Mouse (Mus musculus) common myeloid progenitor, adult 5-6 weeks (primary cell): ENCODE data around the gene Slc12a7. TPM values are rescaled to one million over a fixed set of nuclear protein-coding genes. Genes with fewer than 3 reads are reported as not detected.

Source experiments
- ATAC-seq: replicated peaks from 2 replicates; pipeline ENCODE4 v1.8.0; 2016; ENCODE audit warnings: low read depth, mild to moderate bottlenecking, moderate TSS enrichment, inconsistent platforms; ENCODE audit not compliant: poor library complexity, severe bottlenecking
- total RNA-seq: library from RNA; stranded (forward); fragments of 200-1000, 187-1606 nt; gene quantifications from 2 replicates; pipeline ENCODE4 v1.2.3, GENCODE M21; 2017

Slc12a7 gene
- total RNA-seq, 1 experiment from 2014 or later, result 17.2 TPM

GRCm38 (mm10) chr13:73757362-73757761, 24.5 kb downstream of the Slc12a7 start:
- ATAC-seq, result no peak

- no peak for ATAC-seq
These were observed 26.7 kb downstream of the Slc12a7 start for GRCm38 (mm10) chr13:73759596-73759995.

GRCm38 (mm10) chr13:73760126-73760525, 27.2 kb downstream of the Slc12a7 start:
- no peak for ATAC-seq

- ATAC-seq, result no peak
These were observed 30.0 kb downstream of the Slc12a7 start for GRCm38 (mm10) chr13:73762938-73763337.

GRCm38 (mm10) chr13:73763439-73764255, 30.8 kb downstream of the Slc12a7 start:
- ATAC-seq, result peak; percentile 88

- no peak for ATAC-seq
These were observed 31.4 kb downstream of the Slc12a7 start for GRCm38 (mm10) chr13:73764256-73764775.

GRCm38 (mm10) chr13:73765393-73765792, 32.5 kb downstream of the Slc12a7 start:
- ATAC-seq, result no peak

- no peak for ATAC-seq
These were observed 34.3 kb downstream of the Slc12a7 start for GRCm38 (mm10) chr13:73767224-73767623.

- ATAC-seq, result no peak
These were observed 34.9 kb downstream of the Slc12a7 start for GRCm38 (mm10) chr13:73767754-73768153.

- no peak for ATAC-seq
These were observed 35.4 kb downstream of the Slc12a7 start for GRCm38 (mm10) chr13:73768311-73768710.

GRCm38 (mm10) chr13:73769916-73770682, 37.2 kb downstream of the Slc12a7 start:
- no peak for ATAC-seq

- no peak for ATAC-seq
These were observed 38.2 kb downstream of the Slc12a7 start for GRCm38 (mm10) chr13:73771131-73771530.

- ATAC-seq, result peak; percentile 66
These were observed 39.8 kb downstream of the Slc12a7 start for GRCm38 (mm10) chr13:73772655-73773054.

- no peak for ATAC-seq
These were observed 40.8 kb downstream of the Slc12a7 start for GRCm38 (mm10) chr13:73773519-73774205.

GRCm38 (mm10) chr13:73775786-73776185, 42.9 kb downstream of the Slc12a7 start:
- ATAC-seq, result no peak

GRCm38 (mm10) chr13:73777578-73777977, 44.7 kb downstream of the Slc12a7 start:
- ATAC-seq, result no peak

- no peak for ATAC-seq
These were observed 49.6 kb downstream of the Slc12a7 start for GRCm38 (mm10) chr13:73782486-73782885.

GRCm38 (mm10) chr13:73792176-73792575, 59.3 kb downstream of the Slc12a7 start:
- no peak for ATAC-seq

- 0 out of 2 replicates have a peak, but pooled peaks have one; percentile 29 for ATAC-seq
These were observed 60.3 kb downstream of the Slc12a7 start for GRCm38 (mm10) chr13:73793171-73793570.

- ATAC-seq, result no peak
These were observed 66.2 kb downstream of the Slc12a7 start for GRCm38 (mm10) chr13:73799110-73799509.
